16 mouse cellular contexts compared by ENCODE assay signal in the genomic region with DNA sequence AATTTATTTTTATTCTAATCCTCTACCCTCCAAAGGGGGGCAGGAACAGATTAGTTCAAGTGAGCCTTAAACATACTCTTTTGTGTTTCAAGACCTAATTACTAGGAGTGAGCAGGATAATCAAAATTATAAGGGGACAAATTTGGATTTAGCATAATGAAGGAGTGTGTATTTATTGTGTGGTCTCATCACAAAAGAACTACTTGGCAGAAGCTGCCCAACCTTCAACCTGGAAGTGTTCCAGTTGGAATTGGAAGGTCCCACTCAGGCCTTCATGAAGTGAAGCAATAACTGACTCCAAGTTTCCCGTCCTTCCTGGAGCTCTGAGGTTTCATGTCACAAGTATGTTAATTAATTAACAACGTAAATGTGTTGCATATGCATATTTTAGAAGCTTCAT.
DNase-seq lines count a peak whose midpoint lies in the region; ATAC-seq and TF ChIP-seq lines count a peak whose summit lies in the region.
"Had no signal": no experiment of that assay in that cellular context is flagged by ENCODE, and none has a peak within 500 bp of the region (broad histone marks: within the 10 kb centered on the region; RNA-seq: fewer than 3 reads in every experiment).

No protein-coding gene starts in this region.

- TF ChIP-seq EP300 in heart, adult 2 months (IDR thresholded peaks at IDR 0.05; ENCODE audit: insufficient read depth, low read depth, low read length), result no peak

- no peaks in the 10 kb centered on the region for H3K27me3 ChIP-seq in heart, adult 2 months (ENCODE audit: control insufficient read depth, insufficient read depth, low read length)
- no peaks in the 10 kb centered on the region for H3K27me3 ChIP-seq in liver, adult 2 months (ENCODE audit: control insufficient read depth, insufficient read depth, low read length)
- H3K27me3 ChIP-seq in midbrain, embryonic 11.5 days (ENCODE audit: control insufficient read depth, insufficient read depth, low read length), result no peaks in the 10 kb centered on the region
- H3K27me3 ChIP-seq in midbrain, embryonic 16.5 days (ENCODE audit: control insufficient read depth, insufficient read depth, low read depth, low read length), result no peaks in the 10 kb centered on the region
- H3K27me3 ChIP-seq: heart, embryonic 13.5 days; intestine, embryonic 15.5 days; neural tube, embryonic 15.5 days had no signal

- no peak for TF ChIP-seq POLR2A in heart, adult 2 months (IDR thresholded peaks at IDR 0.05; ENCODE audit: insufficient read depth, low read depth, low read length)
- no peak for TF ChIP-seq POLR2A in liver, adult 2 months (IDR thresholded peaks at IDR 0.05; ENCODE audit: extremely low read depth, insufficient read depth, low read length)

- H3K4me2 ChIP-seq in midbrain, embryonic 11.5 days, result no peak overlapping the region
- no peak overlapping the region for H3K4me2 ChIP-seq in midbrain, embryonic 16.5 days (ENCODE audit: low read length)
- H3K4me2 ChIP-seq: heart, embryonic 13.5 days; intestine, embryonic 15.5 days; neural tube, embryonic 15.5 days had no signal

- WGBS in heart, adult 2 months, result 28% methylated on average over 2 of the region's 2 CpGs
- WGBS in liver, adult 2 months, result 29% methylated on average over 2 of the region's 2 CpGs
- WGBS in midbrain, embryonic 11.5 days, result 80% methylated on average over 2 of the region's 2 CpGs
- WGBS in midbrain, embryonic 16.5 days, result 68% methylated on average over 2 of the region's 2 CpGs

- no peak overlapping the region for H3K9ac ChIP-seq in heart, adult 2 months (ENCODE audit: low read depth, low read length)
- no peak overlapping the region for H3K9ac ChIP-seq in liver, adult 2 months (ENCODE audit: low read depth, low read length)
- H3K9ac ChIP-seq in midbrain, embryonic 11.5 days (ENCODE audit: low read length), result no peak overlapping the region
- H3K9ac ChIP-seq in midbrain, embryonic 16.5 days (ENCODE audit: low read depth, low read length), result no peak overlapping the region
- H3K9ac ChIP-seq: heart, embryonic 13.5 days; intestine, embryonic 15.5 days; liver, embryonic 14.5 days; neural tube, embryonic 15.5 days had no signal

- H3K4me1 ChIP-seq in heart, adult 2 months (ENCODE audit: control insufficient read depth, insufficient read depth, low read length), result no peaks in the 10 kb centered on the region
- H3K4me1 ChIP-seq in liver, adult 2 months (ENCODE audit: control insufficient read depth, insufficient read depth, low read length), result no peaks in the 10 kb centered on the region
- H3K4me1 ChIP-seq in midbrain, embryonic 11.5 days (ENCODE audit: control insufficient read depth, insufficient read depth, low read length), result no peaks in the 10 kb centered on the region
- no peaks in the 10 kb centered on the region for H3K4me1 ChIP-seq in midbrain, embryonic 16.5 days (ENCODE audit: control insufficient read depth, insufficient read depth, low read length)
- H3K4me1 ChIP-seq: heart, embryonic 13.5 days; intestine, embryonic 15.5 days; limb, embryonic 10.5 days; midbrain, embryonic 10.5 days; neural tube, embryonic 15.5 days had no signal

- peak; percentile 17 to 86 for DNase-seq in adrenal gland, adult (ENCODE audit: inconsistent age in 2 of 2, low spot score in 1 of 2)
- DNase-seq in adrenal gland, postnatal 4 days (ENCODE audit: low spot score in 2 of 2), result no peak
- DNase-seq in heart, adult 2 months, result peak in 1 of 2 experiments; percentile 8
- no peak for DNase-seq in heart, adult 11 months
- peak; percentile 13 for DNase-seq in liver, adult 2 months (ENCODE audit: extremely low read depth, low read depth, low spot score)
- DNase-seq in liver, result no peak
- DNase-seq in midbrain, embryonic 11.5 days (ENCODE audit: low spot score, missing footprints), result no peak
- DNase-seq: kidney, postnatal 10 days had no signal

- H3K36me3 ChIP-seq in heart, adult 2 months (ENCODE audit: control insufficient read depth, insufficient read depth, low read length), result peaks cover 3% of the 10 kb centered on the region; the same call in 1 of the 2 replicates
- H3K36me3 ChIP-seq in liver, adult 2 months (ENCODE audit: control insufficient read depth, insufficient read depth, low read length), result no peaks in the 10 kb centered on the region
- H3K36me3 ChIP-seq in midbrain, embryonic 11.5 days (ENCODE audit: control insufficient read depth, insufficient read depth, low read length), result no peaks in the 10 kb centered on the region
- no peaks in the 10 kb centered on the region for H3K36me3 ChIP-seq in midbrain, embryonic 16.5 days (ENCODE audit: control insufficient read depth, insufficient read depth, low read length)
- H3K36me3 ChIP-seq: heart, embryonic 13.5 days; intestine, embryonic 15.5 days; limb, embryonic 10.5 days; midbrain, embryonic 10.5 days; neural tube, embryonic 15.5 days had no signal

- TF ChIP-seq CTCF in heart, adult 2 months (IDR thresholded peaks at IDR 0.05), result no peak
- no peak for TF ChIP-seq CTCF in liver, adult 2 months (IDR thresholded peaks at IDR 0.05; ENCODE audit: low read depth, low read length)

- H3K27ac ChIP-seq in heart, adult 2 months, result peak overlapping the region; percentile 63
- no peak overlapping the region for H3K27ac ChIP-seq in liver, adult 2 months (replicated peaks; ENCODE audit: insufficient read depth, low read depth, low read length)
- no peak overlapping the region for H3K27ac ChIP-seq in midbrain, embryonic 11.5 days (ENCODE audit: low read depth, low read length)
- H3K27ac ChIP-seq in midbrain, embryonic 16.5 days (ENCODE audit: low read length), result no peak overlapping the region
- H3K27ac ChIP-seq: heart, embryonic 13.5 days; intestine, embryonic 15.5 days; limb, embryonic 10.5 days; liver, embryonic 14.5 days; midbrain, embryonic 10.5 days; neural tube, embryonic 15.5 days had no signal

- H3K79me2 ChIP-seq in heart, adult 2 months (replicated peaks; ENCODE audit: control insufficient read depth, insufficient read depth, low read length), result no peaks in the 10 kb centered on the region
- H3K79me2 ChIP-seq in liver, adult 2 months (ENCODE audit: control insufficient read depth, insufficient read depth, low read length), result no peaks in the 10 kb centered on the region

- H3K9me3 ChIP-seq in midbrain, embryonic 11.5 days (ENCODE audit: control insufficient read depth, low read length), result no peaks in the 10 kb centered on the region
- no peaks in the 10 kb centered on the region for H3K9me3 ChIP-seq in midbrain, embryonic 16.5 days (replicated peaks; ENCODE audit: control insufficient read depth, low read length, poor library complexity, severe bottlenecking)
- H3K9me3 ChIP-seq: heart, embryonic 13.5 days; intestine, embryonic 15.5 days; limb, embryonic 10.5 days; midbrain, embryonic 10.5 days; neural tube, embryonic 15.5 days had no signal

- ATAC-seq in midbrain, embryonic 11.5 days (ENCODE audit: low FRiP score), result no peak
- ATAC-seq in midbrain, embryonic 16.5 days, result no peak
- ATAC-seq: intestine, embryonic 15.5 days had no signal

- intact Hi-C loops in heart, adult 2 months (cut with DNase I), result no loop called here

- no peak overlapping the region for H3K4me3 ChIP-seq in heart, adult 2 months
- H3K4me3 ChIP-seq in liver, adult 2 months (ENCODE audit: insufficient read depth, low read depth, low read length), result no peak overlapping the region
- no peak overlapping the region for H3K4me3 ChIP-seq in midbrain, embryonic 11.5 days (ENCODE audit: low read depth, low read length)
- H3K4me3 ChIP-seq in midbrain, embryonic 16.5 days (ENCODE audit: low read depth, low read length), result no peak overlapping the region
- H3K4me3 ChIP-seq: erythroblast, embryonic 14.5 days; heart, embryonic 13.5 days; intestine, embryonic 15.5 days; limb, embryonic 10.5 days; midbrain, embryonic 10.5 days; neural tube, embryonic 15.5 days had no signal

Comparison
In these comparisons a context has a peak if more than half of its experiments do, and no peak if none do; other contexts are left out.
1. DNase-seq: peak in adrenal gland, adult (2 of 2) and liver, adult 2 months (single experiment); none in adrenal gland, postnatal 4 days (0 of 2), heart, adult 11 months (single experiment), liver (single experiment) and midbrain, embryonic 11.5 days (single experiment).